Mouse (Mus musculus) cerebellum, postnatal 25 days (tissue): Measurements from ENCODE around the gene Ly6g5c.
"Not testable (repeated sequence)": the region's sequence is repeated elsewhere in the genome, so short reads cannot be mapped to it uniquely, and the experiment has no call there.

Experiments
- DNase-seq, 2 experiments: peaks; one replicate each; pipeline ENCODE4 v3.0.0; 2021; ENCODE audit warnings: mixed read lengths in 2 of 2

Ly6g5c gene

DNA sequence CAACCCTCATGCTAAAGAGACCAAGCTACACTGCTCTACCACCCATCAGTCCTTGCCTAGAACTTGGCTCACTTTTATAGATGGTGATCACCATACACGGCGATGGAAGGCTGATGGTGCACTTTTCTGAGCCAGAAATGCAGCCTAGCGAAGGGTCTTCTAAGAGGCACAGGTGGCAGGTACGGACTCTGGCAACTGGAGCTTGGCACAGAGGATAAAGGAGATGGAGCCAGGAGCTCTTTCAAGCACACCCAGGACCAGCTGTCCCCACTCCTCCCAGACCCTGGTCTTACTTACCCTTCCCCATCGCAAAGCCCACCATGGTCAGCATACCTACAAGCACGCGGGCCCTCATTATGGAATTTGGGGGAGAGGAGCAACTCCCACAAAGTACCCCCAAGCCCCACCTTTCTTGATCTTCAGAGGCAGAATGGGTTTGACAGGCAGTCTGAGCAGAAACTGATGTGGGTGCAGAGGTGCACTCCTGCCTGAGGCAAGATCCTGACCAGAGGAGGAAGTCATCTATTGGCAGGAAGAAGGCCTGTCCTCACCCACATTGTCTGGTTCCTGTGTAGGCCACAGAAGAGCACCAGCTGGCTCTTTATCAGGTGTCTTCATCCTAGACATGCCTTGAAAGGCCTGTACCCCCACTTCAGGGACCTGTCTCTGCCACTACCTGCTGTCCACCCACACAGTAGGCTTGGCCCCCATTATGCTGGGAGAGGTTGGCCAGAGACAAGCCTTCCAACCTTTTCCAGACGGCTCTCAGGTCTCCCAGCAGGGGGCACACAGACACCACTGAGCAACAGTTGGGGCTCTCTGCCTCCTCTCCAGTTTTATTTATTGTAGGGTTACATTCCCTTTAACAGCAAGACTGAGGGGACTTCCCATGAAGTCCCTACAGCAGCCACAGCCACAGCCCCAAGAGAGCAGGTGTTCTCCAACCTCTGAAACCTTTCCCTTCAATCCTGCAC is 7.3 kb downstream of the Ly6g5c start, which contains the start of gene Ly6g5b:
Ly6g5b (minus strand) TSS at position 383 of the 974 bp plus-strand sequence.
- peak in 1 of 2 experiments; percentile 62 for DNase-seq

DNA sequence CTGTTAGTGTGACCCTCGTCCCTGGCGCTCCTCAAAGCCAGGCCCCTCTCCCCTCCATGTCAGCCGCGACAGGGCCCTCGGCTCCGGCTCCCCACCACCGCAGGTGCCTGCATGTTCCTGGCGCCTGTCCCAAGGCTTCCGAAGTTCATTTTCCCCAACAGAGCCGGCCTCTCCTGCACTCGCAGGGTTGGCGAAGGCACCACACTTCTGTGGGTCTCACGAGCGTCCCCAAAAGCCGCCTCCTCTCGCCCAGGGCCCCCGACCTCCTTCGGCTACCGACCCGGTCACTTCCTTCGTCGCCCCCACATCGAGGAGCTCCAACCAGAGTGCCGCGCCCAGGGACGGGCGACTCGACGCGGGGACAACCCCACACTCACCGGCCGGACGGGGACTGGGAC is 12.7 kb downstream of the Ly6g5c start:
- peak in 1 of 2 experiments; percentile 75 for DNase-seq

DNA sequence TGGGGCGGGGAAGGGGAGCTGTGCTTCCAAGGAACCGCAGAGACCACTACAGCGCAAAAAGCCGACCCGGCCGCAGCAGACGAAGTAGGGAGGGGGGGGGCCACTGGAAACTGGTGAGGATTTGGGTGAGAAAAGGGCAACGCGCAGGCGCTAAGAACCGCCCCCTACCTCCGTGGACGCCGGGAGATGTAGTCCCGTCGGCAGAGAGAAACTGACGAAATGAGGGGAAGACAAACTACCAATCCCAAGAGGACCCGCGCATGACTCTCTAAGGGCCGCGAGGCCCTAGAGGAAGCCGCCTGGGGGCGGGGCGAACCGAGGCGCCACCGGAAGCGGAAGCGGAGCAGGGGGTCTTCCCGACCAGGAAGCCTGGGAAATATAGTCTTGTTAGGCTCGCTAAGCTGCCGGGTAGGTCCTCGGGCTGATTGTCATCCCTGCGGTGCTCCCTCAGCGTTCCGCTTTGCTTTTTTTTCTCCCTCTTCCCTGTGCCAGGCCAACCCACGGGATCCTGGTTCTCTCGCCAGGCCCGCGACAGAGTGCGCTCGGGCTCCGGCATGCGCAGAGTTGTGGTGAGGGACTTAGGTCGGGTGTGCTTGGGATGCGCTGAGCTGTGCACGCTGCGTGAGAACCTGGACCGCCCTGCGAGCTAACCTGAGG is 13.2 kb downstream of the Ly6g5c start, which contains the start of gene Gpank1:
Gpank1 (plus strand) TSS at position 313 of the 657 bp plus-strand sequence.
- peak; percentile 98 to 99 for DNase-seq

DNA sequence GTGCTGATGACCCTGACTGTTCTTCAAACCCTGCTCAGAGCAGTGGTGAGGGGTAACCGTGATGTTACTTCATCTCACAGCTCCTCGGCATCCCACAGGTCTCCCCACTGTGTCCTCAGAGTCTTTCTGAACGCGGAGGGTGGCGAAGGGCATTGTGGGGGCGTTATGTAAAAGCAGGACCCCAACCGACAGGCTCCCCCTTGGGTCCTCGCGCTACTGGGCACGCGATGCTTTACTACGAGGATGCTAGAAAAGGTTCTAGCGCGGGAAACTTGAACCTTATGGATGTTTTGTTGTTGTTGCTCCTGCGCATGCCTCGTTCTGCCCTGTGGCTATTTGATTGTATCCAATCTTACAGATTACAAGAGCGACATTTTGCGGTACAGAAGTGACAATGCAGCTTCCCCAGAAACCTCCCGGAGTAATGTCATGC is 13.8 kb downstream of the Ly6g5c start, which contains the start of gene Csnk2b:
Csnk2b (minus strand) TSS at position 183 of the 433 bp plus-strand sequence.
- DNase-seq: peak in 1 of 2 experiments; percentile 80

DNA sequence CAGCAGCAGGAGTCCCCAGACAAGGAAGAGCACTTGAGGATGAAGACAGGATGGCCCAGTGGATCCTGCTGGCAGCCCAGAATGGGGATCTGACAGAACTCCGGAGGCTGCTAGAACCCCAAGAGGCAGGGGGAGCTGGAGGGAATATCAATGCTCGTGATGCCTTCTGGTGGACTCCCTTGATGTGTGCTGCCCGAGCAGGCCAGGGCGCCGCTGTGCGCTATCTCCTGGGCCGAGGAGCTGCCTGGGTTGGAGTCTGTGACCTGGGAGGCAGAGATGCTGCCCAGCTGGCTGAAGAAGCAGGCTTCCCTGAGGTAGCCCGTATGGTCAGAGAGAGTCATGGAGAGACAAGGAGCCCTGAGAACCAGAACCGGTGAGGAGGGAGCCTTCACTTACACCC is 15.2 kb downstream of the Ly6g5c start:
- not testable (repeated sequence) for DNase-seq

DNA sequence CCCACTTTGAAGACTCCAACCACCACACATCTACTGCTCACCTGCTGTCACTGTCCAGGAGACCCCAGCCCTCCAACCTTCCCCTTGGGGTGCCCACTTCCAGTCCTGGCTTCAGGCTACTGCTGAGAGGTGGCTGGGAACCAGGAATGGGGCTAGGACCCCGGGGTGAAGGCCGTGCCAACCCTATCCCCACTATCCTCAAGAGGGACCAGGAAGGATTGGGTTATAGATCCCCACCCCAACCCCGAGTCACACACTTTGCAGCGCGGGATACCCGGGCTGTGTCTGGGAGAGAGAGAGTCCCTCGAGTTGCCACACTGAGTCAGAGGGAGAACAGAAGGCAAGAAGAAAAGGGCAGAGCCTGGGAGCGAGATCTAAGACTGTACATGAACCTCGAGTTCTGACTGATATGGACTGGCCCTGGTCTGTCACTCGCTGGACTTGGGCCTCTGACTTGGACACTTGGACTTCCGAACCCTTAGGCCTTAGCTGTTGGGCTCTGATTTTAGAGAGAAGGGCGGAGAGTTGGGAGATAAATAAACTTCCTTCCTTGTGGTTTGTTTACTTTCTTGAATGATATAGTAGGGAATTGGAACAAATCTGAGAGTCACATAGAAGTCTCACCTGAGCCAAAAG is 16.3 kb downstream of the Ly6g5c start:
- not testable (repeated sequence) for DNase-seq

DNA sequence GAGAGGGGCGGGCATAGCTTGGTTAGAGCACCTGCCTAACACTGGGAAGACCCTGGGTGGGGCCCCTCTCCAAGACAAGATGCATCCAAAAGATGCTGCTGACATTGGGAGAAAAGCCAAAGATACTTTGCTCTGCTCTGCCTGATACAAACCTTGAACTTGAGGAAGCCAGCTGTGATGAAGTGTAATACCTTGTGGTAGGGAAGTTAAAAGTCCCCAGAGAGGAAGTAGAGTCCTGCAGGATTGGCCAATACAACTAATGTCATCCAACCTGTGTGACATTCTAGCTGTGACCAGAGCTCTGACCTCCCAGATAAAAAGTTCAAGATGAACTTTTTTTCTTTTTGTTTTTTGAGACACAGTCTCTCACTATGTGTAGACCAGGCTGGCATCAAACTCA is 17.0 kb downstream of the Ly6g5c start:
- no peak for DNase-seq

DNA sequence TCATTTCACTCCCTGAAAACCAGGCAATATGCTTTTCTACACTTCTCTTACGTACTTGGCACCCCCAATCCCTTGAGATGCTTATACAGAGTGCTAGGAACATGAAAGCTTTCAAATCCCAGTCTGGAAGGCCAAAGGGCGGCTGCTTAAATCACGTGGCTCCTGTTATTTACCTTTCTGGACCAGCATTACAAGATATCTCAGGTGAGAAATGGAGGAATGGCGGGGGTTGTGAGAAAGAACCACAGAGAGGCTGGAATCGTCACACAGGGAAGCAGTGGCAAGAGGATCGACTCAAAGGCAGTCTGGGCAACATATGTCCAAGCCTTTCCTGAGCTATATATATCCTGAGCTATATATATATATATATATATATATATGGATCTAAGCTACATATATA is 17.5 kb downstream of the Ly6g5c start:
- DNase-seq: no peak

DNA sequence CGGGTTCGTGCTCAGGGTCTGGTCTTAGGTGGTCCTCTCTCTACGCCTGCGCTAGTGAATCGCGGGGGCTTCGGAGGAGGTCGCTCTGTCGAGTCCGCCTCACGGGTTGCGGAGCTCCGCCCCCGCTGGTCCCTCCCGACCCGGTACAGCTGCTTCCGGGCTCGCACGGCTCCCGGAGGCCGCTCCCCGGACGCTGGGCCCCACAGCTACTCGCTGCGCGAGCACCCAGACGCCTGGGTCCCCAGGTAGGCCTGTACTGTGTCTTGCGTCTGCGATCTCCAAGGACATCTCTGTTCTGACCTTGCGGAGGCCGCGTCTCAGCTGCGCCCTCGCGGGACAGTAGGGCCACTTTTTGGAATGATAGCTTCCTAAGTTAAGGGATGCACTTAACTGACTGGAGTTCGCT is 18.1 kb downstream of the Ly6g5c start, which contains the start of gene D17H6S53E:
D17H6S53E (plus strand) TSS at position 168 of the 406 bp plus-strand sequence.
- peak; percentile 80 for DNase-seq

DNA sequence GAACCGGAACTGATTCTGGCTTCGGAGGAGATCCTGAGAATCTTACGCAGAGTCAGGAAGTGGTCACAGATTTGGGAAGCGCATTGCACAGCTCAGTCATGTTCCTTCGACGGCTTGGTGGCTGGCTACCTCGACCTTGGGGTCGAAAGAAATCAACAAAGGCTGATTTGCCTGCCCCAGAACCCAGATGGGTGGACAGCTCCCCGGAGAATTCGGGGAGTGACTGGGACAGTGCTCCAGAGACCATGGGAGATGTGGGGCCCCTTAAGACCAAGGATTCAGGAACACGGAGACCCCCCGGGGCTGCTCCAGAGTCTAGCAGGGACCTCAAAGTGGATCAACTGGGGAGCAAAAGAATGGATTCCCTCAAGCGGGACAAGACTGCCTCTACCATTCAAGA is 18.9 kb downstream of the Ly6g5c start:
- DNase-seq: no peak

DNA sequence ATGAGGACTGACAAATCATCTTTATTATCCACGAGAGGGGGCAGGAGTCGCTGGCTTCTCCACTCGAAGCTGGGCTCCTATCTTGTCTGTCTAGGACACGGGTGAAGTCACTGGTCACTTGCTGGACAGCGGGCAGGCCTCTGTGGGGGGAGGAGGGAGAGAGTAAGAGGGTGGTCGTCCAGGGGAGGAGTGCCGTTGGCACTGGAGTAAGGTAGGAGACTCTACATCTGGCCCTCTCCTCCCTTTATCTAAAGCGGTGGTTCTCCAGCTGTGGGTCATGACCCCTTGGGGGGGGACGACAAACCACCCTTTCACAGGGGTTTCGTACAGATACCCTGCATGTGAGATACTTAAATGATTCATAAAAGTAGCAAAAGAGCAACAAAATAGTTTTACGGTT is 20.9 kb downstream of the Ly6g5c start:
- no peak for DNase-seq

DNA sequence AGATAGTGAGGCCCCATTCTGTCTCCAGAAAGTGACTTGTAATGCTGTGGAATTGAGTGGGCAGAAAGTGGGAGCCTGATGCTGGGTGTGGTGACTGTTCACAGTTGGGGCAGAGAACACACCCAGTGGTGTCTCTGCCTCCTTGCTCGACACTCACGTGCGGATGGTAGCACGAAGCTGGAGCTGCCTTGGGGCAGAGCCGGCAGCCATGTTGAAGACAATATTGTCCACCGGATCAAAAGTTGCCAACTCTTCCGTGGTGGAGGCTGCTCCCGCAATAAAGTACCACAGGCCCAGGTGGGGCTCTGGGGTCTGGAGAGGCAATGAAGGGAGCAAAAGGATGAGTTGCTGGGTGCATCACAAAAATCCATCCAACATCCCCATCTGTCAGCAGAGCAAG is 23.0 kb downstream of the Ly6g5c start:
- DNase-seq: no peak

DNA sequence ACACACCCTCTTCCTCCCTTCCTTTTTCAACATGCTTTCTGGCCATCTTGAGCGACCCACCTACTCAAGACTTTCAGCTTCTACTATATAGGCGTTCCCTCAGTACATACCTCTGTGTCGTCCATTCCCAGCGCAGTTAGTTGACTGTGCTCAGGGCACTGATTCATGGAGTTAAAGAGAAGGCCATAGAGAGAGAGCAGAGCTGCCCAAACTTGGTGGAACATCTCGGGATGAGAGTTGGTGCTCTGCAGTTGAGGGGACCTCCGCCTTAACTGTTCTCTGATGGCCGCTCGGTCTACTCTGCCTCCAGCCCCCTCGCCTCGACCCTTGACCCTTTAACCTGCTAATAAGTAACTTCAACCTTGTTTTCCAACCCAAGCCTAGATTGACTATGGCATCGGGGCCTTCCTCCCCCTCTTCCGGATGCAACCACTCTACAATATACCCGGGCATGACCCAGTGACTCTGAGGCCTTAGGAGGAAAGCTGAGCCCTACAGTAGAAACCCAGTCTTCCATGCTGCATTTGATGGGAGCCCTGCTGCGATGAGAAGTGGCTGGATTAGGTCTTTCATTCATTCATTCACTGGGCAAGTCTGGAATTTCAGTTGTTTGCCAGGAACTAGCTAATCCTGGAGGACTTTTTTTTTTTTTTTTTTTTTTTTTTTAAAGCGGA is 23.6 kb downstream of the Ly6g5c start, which contains the start of gene Apom:
Apom (minus strand) TSS at position 551 of the 674 bp plus-strand sequence.
- no peak for DNase-seq

DNA sequence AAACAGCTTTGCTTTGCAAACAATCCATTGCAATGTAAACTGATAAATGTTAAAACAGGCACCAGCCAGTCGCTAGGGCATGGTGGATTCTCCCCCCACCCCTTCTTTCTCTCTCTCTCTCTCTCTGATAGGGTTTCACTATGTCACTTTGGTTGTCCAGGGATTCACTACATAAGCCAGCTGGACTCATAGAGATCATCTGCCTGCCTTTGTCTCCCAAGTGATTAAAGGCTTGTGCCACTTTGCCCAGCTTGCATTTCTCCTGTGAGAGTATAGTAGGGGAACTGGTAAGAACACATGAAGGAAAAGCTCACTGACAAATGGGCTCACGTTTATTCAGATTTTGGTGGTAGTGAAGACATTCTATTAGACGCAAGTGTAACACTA is 24.1 kb downstream of the Ly6g5c start:
- DNase-seq: no peak

DNA sequence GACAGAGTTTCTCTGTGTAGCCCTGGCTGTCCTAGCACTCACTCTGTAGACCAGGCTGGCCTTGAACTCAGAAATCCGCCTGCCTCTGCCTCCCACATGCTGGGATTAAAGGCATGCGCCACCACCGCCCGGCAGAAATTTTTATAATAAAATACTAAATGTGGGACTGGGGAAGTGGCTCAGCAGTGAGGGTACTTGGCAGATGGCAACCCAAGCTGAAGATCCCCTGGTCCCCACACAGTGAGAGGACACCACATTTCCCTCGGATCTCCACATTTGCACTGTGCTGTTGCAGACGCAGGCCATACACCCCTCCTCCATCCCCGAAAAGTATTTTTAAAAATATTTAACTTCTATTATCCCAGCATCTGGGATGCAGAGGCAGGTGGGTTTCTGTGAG is 25.4 kb downstream of the Ly6g5c start:
- DNase-seq: no peak

DNA sequence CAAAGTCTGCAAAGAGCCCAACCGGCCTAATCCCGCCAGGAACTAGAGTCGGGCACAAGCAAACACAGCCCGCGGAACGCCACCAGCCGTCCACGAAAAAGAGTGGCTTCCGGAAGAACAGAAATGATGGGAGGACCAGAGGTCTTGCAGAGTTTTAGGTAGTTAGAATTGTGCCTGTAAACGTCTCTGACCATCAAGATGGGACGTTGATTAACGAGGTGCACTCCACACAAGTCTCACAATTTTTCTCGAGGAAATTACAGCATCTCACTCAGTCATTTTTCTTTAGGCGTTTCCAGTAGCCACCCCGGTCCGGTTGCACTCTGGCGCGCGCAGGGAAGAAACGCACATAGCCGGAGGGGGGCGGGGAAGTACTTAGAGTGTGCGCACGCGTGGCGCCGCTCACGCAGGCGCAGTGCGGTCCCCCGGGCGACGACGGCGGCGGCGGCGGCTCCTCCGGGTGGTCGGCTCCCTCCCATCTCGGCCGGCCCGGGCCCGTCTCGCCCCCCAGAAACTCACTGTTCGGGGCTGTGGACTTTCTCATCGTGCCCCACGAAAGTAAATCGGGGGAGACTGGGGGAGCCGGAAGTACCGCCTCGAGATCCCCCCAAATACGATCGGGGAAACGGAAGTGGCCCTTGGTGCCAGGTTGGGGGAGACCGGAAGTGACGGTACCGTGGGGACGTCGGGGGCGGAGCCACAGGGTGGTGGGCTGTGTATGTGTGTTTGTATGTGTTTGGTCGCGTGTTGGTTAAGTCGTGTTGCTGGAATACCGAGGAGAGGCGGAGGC is 26.9 kb downstream of the Ly6g5c start, which contains the start of gene Bag6:
Bag6 (plus strand) TSS at position 378 of the 790 bp plus-strand sequence.
- DNase-seq: peak; percentile 97

DNA sequence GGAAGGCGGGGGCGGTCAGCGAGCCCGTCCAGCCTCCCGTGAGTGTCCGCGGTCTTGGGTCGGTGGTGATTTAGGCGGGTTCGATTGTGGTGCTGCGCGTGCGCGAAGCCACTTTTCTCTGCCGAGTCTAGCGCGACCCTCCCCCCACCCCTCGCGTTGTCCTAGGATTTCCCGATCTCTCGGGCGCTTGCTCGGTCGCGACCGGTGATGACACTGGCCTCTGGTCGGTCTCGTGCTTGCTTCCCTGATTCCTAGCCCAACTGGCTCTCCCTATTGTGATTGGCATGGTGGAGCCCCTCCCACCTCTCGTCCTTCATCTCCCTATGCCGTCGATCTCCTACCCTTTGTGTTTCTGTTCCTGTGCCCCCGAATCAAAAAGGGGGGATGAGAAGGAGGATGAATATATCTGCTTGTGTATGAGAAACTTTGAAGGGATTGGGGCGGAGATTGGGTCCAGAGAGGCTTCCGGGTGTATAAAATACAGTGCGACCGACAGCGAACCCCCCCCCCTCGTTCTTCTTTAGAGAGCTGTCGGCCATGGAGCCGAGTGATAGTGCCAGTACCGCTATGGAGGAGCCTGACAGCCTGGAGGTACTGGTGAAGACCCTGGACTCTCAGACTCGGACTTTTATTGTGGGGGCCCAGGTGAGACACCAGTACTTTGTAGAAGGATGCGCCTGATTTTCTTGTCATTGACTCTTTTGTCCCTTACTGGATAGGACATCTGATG is 27.7 kb downstream of the Ly6g5c start:
- no peak for DNase-seq

DNA sequence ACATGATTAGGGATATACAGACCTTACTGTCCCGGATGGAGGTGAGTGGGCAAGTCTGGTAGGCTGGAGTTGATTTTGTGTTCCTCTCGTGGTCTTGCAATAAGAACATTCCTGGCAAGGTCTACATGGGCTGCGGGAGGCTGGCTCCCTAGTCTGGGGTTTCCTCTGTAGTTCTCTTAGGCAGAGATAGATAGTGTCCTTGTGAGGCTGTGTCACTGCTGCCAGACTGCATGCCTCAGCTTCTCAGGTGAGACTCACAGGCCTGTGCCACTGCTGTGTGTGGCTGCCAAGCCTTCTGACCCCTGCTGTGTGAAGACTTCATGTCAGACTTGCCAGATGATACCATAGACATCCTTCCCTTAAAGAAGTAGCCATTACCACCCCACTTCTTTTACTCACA is 31.2 kb downstream of the Ly6g5c start:
- DNase-seq: no peak

DNA sequence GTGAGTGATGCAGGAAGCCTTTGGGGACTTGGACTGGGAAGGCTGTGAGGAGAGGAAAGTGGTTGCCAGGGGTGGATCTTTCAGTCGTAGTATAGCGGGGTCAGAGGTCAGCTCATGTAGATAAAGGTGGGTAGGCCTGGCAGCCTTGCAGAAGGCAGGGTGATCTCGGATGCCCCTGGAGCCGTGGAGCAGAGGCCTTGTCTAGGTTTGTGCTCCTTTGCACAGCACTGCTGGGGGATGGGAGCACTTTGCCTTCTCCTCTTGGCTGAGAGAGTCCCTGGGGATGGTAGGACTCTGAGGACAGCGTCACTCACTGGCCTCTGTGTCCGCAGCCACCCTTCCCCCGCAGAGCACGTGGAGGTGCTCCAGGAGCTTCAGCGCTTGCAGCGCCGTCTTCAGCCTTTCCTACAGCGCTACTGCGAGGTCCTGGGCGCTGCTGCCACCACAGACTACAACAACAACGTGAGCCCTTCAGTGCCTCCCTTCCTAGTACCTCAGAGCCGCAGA is 32.5 kb downstream of the Ly6g5c start:
- no peak for DNase-seq

DNA sequence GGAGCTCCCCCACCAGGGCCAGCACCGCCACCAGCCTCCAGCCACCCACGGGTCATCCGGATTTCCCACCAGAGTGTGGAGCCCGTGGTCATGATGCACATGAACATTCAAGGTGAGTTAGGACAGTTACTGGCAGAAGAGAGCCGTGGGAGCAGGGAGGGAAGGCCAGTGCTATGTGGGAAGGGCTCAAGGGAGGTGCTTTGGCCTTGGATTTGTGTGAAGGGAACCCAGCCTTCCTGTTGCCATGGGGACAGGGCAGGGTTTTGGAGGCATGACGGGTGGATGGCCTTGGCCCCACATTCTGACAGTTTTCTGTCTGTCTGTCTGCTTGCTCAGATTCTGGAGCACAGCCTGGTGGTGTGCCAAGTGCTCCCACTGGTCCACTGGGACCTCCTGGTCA is 33.9 kb downstream of the Ly6g5c start:
- DNase-seq: no peak
